Mouse (Mus musculus) activated CD4-positive, CD25-positive, alpha-beta regulatory T cell, adult 4 months (primary cell): ENCODE measurements at regions not wholly inside any gene's neighbourhood (a gene's known extent, or its start where the extent isn't known, plus 50 kb on each side); places are given as distances from the start of the nearest gene placed in this dataset.

Experiments
- ATAC-seq: one replicate; pipeline ENCODE4 v1.8.0; 2017

DNA sequence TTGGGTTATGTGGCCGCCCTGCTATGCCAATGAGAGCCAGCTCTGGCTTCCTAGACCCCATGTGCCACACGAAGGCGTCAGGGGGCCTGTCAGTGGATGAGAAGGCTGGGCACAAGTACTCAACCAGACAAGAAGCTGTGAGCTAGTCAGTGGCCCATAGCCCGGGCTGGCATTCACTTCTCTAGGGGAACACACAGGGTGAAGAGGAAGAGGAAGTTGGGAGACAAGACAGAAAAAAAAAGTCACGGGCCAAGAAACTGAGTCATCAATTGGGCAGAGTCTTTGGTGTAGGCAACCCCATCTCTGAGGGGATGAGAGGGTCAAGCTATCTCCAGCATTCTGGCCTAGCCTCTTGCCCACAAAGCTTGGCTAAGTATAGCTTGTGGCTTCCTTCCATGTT is 93.8 kb upstream of the Rybp start:
- ATAC-seq = no peak

DNA sequence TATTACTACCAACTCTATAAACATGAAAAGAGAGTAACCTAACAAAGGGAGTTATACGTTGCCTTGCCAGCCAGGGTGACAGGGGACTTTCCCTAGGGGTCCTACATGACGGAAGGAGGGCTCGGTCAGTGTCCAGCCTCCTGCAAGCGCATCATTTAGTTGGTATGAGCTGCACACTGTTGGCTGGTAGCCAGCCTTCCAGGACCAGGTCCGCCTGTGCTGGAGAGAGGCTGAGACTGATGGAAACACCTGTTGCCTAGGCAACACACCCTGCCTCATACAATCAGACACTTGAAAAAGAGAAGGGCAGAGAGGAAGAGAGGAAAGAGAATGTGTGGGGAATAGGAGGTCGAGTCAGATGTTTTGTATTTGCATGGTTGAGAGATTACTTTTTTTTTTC is 93.3 kb upstream of the Rybp start:
- ATAC-seq = no peak

DNA sequence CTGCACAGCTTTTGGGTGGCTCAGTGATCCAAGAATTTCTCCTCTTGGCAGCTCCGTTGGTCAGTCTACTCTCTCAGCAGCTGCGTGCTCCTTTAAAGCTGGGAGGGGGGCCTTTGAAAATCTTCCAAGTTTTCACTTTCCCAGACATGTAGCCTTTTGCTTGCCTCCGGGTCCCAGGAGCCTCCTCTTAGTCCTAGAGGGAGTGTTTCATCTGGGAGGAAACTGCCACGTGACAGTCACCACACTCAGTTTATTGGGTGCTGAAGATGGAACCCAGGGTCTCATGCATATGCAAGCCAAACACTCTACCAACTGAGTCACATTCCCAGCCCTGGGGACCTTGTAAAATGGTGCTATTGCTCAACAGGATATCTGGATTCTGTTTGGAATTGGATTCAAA is 92.5 kb upstream of the Rybp start:
- ATAC-seq = no peak

DNA sequence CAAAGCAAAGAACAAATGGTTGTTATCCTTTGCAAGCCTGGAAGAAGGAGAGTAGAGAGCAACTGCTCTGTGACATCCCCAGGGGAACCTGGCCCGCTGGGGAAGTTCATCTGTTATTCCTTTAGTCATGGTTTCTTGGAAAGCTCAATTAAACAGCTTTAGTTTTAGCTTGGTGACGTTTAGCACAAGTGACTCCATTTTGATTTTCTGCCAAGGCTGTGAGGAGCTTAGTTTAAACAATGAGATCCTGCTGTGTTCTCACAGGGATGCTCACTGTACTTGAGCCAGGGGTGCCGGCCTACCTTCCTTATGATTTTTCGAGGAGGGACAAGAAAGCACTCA is 91.2 kb upstream of the Rybp start:
- ATAC-seq = no peak

DNA sequence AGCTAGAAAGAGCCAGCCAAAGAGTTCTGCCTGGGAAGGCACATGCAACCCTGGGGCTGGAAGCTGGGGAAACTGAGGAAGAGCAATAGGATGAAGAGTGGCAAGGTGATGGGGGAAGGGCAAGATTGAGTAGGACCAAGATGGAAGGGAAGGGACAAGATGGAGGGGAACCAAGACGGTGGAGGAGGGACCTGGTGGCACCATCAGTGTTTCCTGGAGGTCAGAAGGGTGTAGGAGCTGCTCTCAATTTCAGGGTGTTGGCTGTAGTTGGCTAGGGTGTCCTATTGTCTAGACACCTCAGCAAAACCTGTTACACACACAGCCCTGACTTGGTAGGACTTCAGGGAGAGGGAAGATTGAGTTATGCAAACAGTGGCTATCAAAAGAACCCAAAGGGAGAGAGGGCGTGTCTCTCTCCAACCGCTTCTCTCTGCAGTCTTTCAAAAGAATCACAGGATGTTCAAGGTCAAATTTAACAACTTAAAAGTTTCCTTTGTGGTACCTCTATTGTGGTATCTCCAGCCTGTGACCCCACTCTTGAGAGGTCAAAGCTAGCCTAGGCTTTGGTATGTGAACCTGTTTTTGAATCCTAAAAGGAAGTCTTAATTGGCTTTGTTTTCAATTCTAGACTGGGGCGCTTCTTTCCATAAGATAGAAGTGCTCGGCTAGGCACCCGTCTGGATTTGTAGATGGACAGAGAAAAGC is 90.7 kb upstream of the Rybp start:
- no peak for ATAC-seq

DNA sequence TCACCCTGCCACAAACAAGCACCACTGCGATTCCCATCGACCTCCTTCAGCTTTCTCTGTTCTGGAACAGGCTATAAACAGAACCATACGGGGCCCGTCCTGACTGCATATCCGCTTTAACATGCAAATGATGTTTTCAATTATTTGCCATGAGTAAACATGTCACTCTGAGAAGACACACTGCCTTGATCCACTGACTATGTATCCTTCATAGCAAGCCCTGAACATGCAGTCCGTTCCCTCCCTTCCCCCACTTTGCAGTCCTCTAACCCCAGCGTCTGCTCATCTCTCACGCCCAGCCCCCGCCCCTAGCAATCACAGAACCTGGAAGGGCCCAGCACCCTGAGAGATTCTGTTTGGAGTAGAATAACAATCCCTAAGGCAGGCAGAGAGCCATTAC is 89.4 kb upstream of the Rybp start:
- no peak for ATAC-seq

DNA sequence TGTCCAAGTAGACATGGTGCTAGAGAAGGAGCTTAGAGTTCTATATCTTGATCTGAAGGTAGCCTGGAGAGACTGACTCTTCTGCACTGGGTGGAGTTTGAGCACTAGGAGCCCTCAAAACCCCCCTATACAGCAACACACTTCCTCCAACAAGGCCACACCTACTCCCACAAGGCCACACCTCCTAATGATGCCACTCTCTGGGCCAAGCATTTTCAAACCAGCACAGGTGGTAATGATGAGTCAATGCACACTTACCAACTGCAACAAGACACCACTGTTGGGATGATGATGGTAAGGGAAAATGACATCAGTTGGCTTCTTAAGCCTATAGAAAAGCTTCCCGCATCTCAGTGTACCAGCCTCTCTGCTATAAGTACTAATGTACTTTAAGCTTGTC is 83.5 kb upstream of the Rybp start:
- no peak for ATAC-seq

DNA sequence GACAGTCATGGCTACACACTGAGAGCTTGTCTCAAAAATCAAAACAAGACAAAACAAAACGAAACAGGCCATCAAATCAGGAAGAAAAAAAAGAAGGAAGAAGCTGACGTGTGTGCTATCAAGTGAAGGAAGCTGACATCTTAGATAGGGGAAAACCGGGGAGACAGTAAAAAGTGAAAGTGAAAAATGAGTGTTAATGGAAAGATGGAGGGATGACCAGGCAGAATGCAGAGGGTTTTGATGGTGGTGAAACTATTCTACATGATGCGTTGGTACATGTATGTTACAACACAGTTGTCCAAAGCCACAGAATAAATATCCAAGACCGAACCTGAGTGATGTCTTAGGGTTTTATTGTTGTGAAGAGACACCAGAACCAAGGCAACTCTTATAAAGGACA is 83.1 kb upstream of the Rybp start:
- ATAC-seq = no peak

DNA sequence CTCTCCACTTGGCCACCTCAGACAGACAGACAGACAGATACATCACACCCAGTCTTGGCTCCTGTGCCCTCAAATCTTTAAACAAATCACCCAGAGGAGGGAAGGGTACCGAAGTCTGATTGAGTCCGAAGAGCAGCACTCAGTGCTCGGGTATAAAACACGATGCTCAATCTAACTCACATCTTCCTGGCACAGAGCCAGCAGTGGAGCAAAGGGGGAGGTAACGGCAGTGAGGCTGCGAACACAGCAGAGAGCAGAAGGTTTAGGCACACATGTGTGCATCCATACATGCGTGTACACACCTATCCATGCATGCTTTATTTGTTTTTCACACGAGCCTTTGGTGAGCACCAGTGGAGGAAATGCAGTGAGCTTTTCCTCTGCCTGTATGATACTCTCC is 78.9 kb upstream of the Rybp start:
- ATAC-seq = no peak

DNA sequence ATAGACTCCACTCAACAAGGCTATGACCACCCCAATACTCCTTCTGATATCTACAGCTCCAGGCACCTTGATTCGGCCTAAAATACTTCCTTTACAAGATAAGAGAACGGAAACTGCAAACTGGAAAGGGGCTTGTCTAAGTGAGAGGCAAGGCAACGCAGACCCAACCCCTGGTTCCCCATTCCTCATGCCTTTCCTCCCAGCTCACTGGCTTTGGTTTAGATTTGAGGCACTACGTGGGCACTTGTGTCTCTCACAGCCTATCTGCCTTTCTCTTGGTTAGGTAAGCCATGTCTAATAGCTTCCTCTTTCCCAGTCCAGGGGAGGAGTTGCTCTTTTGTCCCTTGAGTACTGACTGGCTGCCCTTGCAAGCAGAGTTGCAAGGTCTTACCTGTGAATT is 78.5 kb upstream of the Rybp start:
- ATAC-seq = no peak

DNA sequence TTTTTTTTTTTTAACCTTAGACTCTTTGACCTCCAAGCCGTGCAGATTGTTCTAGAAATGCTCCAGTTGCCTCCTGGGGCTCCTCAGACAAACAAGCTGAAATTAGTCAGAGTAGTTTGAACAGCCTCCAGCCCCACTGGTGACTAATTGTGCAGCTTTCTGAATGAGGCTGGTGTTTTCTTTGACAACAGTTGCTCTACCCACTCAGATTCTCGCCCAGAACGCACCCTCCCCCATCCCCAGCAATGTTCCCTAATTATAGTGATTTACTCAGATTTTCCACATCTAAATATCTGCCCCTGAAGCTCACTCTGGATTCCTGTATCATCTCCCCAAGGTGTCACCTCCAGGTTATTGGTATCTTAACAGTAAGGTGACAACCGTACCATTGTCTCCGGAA is 76.4 kb upstream of the Rybp start:
- no peak for ATAC-seq

DNA sequence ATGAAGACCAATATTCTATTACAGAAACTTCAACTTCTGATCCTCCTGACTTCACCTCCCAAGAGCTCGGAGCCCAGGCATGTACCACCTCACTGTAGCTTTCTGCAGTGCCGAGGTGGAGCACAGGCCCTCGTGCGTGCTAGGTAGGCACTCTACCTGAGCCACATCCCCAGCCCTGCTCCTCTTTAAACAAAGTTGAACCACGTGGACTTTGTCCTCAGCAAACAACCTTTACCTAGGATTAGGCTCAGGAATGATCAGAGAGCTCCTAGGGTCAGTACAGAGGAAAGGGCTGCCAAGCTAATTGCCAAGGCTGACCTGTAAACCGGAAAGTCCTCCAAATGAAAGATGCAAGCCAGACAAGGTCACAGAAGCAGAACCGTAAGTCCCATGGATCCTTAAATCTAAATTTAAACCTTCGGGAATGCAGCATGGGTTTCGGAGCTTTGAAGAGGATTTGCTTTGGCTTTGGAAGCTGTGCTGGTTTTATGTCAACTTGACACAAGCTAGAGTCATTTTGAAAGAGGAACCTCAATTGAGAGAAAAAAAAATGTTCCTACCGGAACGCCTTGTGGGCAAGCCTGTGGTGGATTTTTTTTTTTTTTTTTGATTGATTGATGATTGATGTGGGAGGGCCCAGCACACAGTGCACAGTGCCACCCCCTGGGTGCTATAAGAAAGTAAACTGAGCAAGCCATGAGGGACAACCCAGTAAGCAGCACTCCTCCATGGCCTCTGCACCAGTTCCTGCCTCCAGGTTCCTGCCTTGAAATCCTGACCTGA is 69.5 kb upstream of the Rybp start:
- no peak for ATAC-seq

DNA sequence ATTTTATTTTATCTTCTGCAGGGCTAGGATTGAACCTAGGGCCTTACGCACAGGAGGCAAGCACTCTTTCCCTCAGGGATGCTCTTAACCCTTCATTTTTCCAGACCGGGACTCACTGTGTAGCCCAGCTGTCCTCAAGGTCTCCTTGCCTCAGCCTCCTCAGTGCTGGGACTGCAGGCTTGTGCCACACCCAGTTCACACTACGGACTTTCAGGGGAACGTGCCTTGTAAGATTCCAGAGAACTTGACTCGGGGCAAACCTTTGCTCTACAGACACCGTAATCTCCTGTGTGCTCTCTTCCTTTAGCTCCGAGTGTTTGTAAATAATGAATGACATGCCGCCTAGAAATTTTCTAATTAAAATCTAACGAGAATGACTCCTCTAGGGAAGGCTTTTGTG is 68.6 kb upstream of the Rybp start:
- ATAC-seq = no peak

DNA sequence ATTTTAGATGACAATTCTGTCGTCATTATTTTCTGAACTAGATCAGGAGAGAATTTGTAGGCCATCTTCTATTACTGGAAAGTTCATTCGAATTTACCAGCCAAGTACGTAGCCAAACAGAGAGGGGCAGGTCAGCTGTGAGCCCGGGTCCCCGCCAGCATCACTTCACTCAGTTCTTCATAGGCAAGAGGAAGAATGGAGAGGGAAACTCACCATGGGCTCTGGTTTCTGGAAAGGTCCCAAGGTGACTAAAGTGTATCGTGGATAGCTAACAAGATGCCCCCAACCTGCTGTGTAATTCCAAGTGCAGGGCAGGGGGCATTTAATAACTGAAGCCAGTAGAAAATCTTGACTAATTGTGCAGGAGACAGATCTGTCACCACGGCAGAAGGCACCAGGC is 60.2 kb upstream of the Rybp start:
- no peak for ATAC-seq

DNA sequence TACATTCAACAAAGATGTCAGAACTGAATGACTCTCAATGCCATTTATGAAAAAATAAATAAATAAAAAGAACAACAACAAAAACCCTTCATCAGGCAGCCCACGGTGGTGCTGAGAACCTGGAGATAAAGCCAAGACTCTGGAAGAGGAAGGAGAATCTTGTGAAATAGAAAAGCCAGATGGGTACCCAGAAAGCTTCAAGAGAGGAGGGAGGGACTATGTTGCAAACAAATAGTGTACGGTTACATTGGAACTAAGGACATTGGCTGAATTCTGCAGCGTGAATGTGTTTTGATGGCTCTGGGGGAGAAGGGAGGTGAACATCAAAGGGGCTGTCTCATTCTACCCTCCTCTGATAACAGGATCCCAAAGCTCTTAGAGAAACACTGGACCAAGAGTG is 57.8 kb upstream of the Rybp start:
- no peak for ATAC-seq

DNA sequence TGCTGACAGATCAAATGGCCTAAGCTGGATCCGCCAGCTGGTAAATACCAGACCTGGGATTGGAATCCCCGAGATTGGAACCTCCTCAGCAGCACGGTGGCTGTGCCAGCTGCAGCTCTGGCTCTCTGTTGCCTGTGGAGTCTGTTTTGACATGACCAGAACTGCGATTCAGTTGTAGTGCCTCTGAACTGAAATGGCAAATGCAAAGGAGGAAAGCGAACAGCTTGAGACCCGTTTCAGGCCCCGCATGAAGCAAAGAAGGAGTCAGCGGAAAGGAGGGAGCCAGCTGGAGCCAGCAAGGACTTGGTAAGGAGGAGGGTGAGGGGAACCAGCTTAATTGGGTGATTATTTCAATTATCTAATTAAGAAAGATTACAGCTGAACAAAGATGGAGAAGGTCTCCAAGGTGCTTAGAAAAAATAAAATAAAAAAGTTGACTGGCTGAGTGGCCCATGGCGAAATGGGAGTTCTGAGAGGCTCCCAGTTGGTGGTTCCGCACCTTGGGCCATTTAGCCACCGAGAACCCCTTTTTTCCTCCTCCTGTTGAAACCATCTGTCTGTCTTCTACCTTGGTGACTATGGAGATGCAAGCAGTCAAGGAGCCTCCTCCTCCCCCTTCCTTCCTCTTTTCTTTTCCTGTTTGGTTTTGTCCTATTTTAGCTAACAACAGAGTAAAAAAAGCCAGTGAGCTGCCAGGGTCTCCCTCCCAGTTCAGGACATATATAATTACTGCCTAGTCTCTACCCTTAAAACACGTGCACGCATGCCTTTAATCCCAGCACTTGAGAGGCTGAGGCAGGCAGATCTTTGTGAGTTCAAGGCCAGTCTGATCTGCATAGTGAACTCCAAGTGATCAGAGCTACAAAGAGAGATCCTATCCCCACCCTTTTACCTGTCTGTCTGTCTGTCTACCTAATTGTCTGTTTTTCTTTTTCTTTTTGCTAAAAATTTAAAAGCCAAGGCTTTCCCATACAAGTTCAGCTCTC is 54.3 kb upstream of the Rybp start:
- ATAC-seq = no peak

DNA sequence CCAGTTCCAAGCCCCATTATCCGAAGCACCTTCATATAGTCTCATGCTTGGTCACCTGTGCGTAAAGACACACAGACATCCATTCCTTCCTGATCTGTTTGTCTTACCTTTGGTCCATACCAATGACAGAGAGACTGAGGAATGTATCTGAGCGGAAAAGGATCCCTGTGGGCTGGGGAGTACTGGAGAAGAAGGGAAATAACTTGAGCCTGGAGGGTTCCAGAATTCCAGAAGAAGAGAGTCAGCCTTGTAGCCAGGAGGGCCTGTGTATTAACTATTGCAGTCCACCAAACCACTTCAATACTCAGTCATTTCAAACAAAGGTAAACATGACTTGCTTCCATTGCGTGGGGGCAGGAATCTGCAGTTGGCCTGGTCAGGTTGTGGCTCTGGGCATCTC is 51.0 kb upstream of the Rybp start:
- no peak for ATAC-seq
